Mouse (Mus musculus) yolk sac, embryonic 10.5 days (tissue): ENCODE measurements around the gene Gm10401.

ENCODE experiments used
- DNase-seq: peaks from one replicate; pipeline ENCODE4 v3.0.0-alpha.2; 2017; ENCODE audit warnings: low spot score

The Gm10401 gene

GRCm38 (mm10) chr5:115070457-115070856, 27.6 kb downstream of the Gm10401 start:
- DNase-seq = no peak

GRCm38 (mm10) chr5:115069611-115070010, 28.5 kb downstream of the Gm10401 start:
- no peak for DNase-seq

GRCm38 (mm10) chr5:115068671-115069421, 29.2 kb downstream of the Gm10401 start:
- no peak for DNase-seq

GRCm38 (mm10) chr5:115066245-115066644, 31.9 kb downstream of the Gm10401 start:
- no peak for DNase-seq

DNA sequence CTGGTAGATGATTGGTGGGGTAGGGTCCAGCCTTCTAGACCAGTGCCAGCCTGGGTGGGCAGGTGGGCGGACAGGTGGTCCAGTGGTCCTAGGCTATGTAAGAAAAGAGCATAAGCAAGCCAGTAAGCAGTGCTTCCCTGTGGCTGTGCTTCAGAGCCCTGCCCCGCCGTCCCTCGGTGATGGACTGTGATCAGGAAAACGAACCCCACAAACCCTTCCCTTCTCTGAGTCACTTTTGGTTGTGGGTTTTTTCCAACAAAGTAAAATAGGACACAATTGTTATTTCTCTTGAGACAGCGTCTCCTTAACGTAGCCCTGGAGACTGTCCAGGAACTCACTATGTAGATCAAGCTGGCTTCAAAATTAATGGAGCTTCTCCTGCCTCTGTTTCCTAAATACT, 34.7 kb downstream of the Gm10401 start:
- DNase-seq = no peak

GRCm38 (mm10) chr5:115062566-115062965, 35.5 kb downstream of the Gm10401 start:
- no peak for DNase-seq

GRCm38 (mm10) chr5:115060977-115061376, 37.1 kb downstream of the Gm10401 start:
- no peak for DNase-seq

GRCm38 (mm10) chr5:115060067-115060695, 37.9 kb downstream of the Gm10401 start:
- peak; percentile 60 for DNase-seq

GRCm38 (mm10) chr5:115058584-115059297, 39.4 kb downstream of the Gm10401 start:
- DNase-seq = peak; percentile 59

- no peak for DNase-seq
These were observed 40.9 kb downstream of the Gm10401 start for GRCm38 (mm10) chr5:115057153-115057552.

GRCm38 (mm10) chr5:115055418-115055817, 42.7 kb downstream of the Gm10401 start:
- no peak for DNase-seq

DNA sequence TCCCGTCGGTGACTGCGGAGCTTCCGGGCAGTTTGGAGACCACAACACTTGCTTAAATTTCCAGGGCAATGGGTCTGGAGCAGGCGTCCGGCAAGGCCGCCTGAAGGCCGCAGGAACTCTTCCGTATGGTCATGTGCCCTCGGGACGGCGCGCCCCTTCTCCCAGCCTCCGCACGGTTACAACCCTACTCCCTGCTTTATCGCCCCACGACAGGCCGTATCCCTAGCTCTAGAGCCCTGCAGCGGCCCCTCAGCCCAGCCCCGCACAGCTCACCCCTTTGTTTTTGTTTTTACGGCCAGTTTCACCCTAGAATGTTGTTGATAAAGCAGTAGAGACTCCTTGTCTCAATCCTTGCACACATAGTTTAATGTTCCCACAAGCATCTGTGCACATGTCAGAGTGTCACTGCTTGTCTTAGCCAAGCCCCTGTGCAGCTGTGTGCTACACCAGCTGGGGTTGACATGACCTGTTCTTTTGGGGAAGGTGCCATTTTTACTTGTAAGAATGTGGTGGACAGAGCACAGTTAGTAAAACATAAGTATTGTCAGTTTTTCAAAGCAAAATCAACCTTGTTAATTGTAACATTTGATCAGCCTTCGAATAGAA, 44.2 kb downstream of the Gm10401 start:
- DNase-seq = no peak

DNA sequence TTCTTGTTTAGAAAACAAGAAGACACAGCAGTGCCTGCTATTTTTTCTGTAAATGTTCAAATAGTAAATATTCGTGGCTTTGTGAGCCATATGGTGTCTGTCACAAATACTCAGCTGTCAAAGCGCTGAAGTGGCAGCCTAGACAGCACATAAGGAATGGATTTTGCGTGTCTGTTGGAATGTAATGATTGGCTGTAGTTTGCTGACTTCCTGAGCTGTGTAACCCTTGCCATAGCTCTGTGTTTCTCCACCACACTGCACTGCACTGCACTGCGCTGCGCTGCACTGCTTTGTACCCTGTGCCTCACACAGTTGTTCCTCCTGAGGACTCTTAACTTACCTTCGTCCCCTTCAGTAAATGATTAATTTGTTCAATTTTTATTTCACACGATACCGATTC, 45.5 kb downstream of the Gm10401 start:
- no peak for DNase-seq

DNA sequence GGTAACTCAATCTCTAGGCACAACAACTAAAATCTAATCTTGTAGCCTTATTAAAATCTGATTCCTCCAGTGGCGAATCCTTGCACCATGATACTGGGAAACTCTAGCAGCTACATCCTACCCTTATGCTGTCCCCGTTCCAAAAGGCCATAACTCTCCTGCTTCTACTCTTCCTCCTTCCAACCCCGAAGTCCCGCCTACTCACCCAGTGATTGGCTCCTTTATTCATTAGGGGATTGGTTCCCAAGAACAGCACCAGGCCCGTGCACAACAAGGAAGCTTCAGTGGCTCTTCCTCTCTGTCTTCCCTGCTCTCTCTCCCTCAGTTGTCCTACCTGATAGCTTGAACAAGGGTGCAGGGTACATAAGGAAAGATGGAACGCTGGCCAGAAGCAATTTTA, 47.3 kb downstream of the Gm10401 start:
- no peak for DNase-seq

DNA sequence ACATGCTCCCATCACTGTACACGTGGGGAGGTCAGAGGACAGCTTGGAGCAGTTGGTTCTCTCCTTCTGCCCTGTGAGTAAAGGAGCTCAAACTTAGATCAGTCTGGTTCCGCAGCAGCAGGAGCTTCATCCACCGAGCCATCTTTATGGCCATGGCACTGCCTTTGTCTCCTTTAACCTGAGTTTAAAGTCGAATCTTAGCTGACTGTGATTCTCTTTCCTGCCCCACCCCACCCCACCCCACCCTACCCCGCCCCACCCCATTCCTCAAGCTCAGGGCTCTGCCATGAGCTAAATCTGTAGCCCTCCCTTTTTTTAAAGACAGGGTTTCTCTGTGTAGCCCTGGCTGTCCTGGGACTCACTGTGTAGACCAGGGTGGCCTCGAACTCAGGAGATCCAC, 48.4 kb downstream of the Gm10401 start:
- DNase-seq = no peak
